Mouse (Mus musculus) CD8-positive naive resting alpha-beta T cell, adult 57 days (primary cell): ENCODE measurements around the gene Ift52. TPM values are rescaled to one million over a fixed set of nuclear protein-coding genes. Genes with fewer than 3 reads are reported as not detected.

Experiments
- total RNA-seq: library from RNA; stranded (reverse); gene quantifications from one replicate; pipeline ENCODE4 v1.2.4, GENCODE M21; 2023

Ift52 gene
- total RNA-seq, result 30.9 TPM

GRCm38 (mm10) chr2:163016916-163017743 lies at the start of gene Ift52:
Gene Ift52 (plus strand): TSS chr2:163017354.

GRCm38 (mm10) chr2:162987218-162987617 lies 29.9 kb upstream of the Ift52 start, which contains the start of gene Sgk2:
Gene Sgk2 (plus strand): TSS chr2:162987330.

GRCm38 (mm10) chr2:163054335-163054840 lies 37.2 kb downstream of the Ift52 start, which contains the start of gene Mybl2:
Gene Mybl2 (plus strand): TSS chr2:163054687.

GRCm38 (mm10) chr2:163087728-163088127 lies 70.6 kb downstream of the Ift52 start, which contains the start of gene Gtsf1l:
Gene Gtsf1l (minus strand): TSS chr2:163087855.

Other genes starting within 250 kb of the Ift52 start
- gene Srsf6, start 85.8 kb upstream of the Ift52 start, total RNA-seq, result 355 TPM
- not detected for gene L3mbtl1, start 73.9 kb upstream of the Ift52 start, total RNA-seq
- gene Sgk2, start 30.0 kb upstream of the Ift52 start, total RNA-seq, result not detected
- 5.9 TPM for gene Mybl2, start 37.3 kb downstream of the Ift52 start, total RNA-seq
- not detected for gene Gtsf1l, start 70.5 kb downstream of the Ift52 start, total RNA-seq
- not detected for gene Tox2, start 185.8 kb downstream of the Ift52 start, total RNA-seq